Mouse (Mus musculus): ENCODE results near the gene Vmn1r232.

The Vmn1r232 gene

DNA sequence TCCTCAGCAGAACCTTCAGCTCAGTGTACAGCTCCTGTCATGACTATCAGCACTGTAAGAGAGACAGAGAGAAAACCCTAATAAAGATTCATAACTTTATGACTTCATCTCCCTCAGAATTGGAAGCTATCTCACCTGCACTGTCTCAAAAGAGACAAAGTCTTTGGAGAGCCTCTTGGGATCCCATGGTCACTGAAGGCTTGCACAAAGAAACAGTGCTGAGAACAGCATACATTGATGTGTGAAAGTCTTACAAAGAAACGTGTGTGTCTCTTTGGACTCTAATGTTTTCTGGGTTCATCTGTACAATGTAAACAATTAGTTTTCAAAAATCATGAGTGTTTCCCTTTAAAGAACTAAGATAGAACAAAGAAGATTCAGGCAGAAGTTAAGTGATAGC lies at the start of gene Vmn1r232:
Gene Vmn1r232 (minus strand): TSS at position 101 of the 400 bp plus-strand sequence.
- in situ Hi-C loops (cut with MseI, MboI): no loop called here

- in situ Hi-C loops (cut with MseI, MboI): loop anchor here in 1 of 2 experiments (25.0 kb wide), 1 partner anchor 596 kb away; the partner anchor contains the start of gene Zfp948
These were observed 47.2 kb upstream of the Vmn1r232 start for GRCm38 (mm10) chr17:20966681-20967080.

GRCm38 (mm10) chr17:20965421-20965820 lies 45.9 kb upstream of the Vmn1r232 start:
- in situ Hi-C loops (cut with MseI, MboI): loop anchor here in 1 of 2 experiments (25.0 kb wide), 1 partner anchor 597 kb away; the partner anchor contains the start of gene Zfp948

GRCm38 (mm10) chr17:20960386-20960785 lies 40.9 kb upstream of the Vmn1r232 start:
- in situ Hi-C loops (cut with MseI, MboI): loop anchor here in 1 of 2 experiments (25.0 kb wide), 1 partner anchor 602 kb away; the partner anchor contains the start of gene Zfp948

- in situ Hi-C loops (cut with MseI, MboI): no loop called here
These were observed 27.1 kb upstream of the Vmn1r232 start for GRCm38 (mm10) chr17:20946636-20947035.

DNA sequence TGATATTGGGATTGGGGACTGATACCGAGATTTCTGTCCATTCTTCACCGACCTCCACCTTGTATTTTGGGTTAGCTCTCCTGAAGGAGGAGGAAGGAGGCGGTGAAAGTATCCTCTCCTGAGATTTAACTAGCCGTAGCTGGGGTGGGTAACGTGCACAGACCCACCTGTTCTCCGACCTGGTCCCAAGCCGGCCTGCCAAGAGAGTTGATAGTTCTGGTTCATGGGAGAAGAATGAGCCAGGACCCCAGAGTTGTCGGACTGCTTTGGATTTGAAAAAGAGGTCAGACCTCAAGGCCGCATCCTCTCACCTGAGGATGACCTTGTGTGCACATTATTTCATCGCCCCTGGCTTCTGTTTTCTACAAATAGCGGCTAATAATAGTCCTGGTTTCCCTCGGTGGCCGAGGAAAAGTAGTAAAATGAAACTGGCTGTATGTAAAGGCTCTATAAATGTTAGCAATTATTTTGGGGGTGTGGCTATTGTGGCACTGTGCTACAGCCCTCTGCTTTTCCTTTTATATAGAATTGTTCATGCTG lies 26.6 kb upstream of the Vmn1r232 start:
- in situ Hi-C loops (cut with MseI, MboI): no loop called here

DNA sequence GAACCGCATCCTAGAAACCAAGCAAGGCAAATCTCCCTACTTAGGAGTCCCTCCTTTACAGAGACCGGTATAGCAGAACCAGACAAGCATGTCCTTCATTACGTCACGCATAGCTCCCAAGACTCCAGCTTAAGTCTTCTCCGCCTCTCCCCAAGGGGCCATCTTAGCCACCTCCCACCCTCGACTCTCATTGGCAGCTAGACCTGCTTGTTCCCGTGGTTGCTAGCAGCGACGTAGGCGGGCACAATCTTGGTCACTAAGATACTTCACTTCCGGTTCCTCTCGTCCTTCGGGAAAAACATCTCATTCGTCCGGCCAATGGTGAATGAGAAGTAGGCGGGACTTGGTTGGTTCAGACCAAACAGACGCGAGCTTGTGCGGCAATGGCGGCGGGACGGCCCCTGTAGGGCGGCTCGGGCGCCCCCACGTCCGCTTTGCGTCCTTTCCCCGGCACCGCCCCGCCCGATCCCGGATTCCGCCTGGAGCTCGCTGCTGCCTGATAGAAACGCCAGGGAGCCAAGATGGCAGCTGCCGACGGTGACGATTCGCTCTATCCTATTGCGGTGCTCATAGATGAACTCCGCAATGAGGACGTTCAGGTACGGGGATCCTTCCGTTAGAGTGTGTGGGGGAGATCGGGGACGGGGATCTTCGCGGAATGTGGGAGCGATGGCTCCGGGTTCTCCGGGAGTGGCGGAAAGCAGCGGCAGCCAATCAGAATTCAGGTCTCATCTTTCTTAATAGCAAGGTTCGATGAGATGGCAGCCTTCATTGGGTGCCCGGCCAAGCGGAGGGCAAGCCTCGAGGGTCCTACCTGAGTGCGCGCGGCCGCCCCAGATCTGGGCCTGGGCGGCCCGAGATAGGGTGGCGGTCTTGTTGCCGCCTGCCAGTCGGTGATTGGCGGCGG lies 25.7 kb upstream of the Vmn1r232 start, which contains the start of gene Ppp2r1a:
Gene Ppp2r1a (plus strand): TSS at position 327 of the 907 bp plus-strand sequence.
- in situ Hi-C loops (cut with MseI, MboI): no loop called here

GRCm38 (mm10) chr17:20944226-20944625 lies 24.7 kb upstream of the Vmn1r232 start:
- in situ Hi-C loops (cut with MseI, MboI): no loop called here

DNA sequence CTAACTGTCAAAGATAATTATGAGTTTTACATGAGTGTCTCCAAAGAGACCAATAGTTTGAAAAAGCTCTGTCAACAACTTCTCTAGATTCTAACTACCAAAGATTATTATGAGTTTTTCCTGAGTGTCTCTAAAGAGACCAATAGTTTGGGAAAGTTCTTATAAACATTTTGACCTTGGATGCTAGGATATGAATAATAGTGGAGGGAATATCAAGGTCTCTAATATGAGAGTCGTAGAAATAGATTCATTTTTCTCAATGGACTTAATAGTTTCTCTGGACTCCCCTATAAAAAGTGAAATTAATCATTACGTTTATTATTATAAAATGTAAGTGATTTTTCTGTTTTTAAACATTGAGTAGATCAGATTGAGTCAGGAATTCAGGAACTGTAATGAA lies 14.5 kb downstream of the Vmn1r232 start, which contains the start of gene Vmn1r231:
Gene Vmn1r231 (minus strand): TSS at position 101 of the 400 bp plus-strand sequence.
- in situ Hi-C loops (cut with MseI, MboI): no loop called here
